Mouse (Mus musculus): ENCODE results near the gene Spry1. TPM values are rescaled to one million over a fixed set of nuclear protein-coding genes. Genes with fewer than 3 reads are reported as not detected.
A peak's percentile ranks its signal among the peaks of the same experiment; 100 is the strongest.

Spry1 gene
- polyA plus RNA-seq, 1 experiment from 2014 or later, result 3.0 TPM

DNA sequence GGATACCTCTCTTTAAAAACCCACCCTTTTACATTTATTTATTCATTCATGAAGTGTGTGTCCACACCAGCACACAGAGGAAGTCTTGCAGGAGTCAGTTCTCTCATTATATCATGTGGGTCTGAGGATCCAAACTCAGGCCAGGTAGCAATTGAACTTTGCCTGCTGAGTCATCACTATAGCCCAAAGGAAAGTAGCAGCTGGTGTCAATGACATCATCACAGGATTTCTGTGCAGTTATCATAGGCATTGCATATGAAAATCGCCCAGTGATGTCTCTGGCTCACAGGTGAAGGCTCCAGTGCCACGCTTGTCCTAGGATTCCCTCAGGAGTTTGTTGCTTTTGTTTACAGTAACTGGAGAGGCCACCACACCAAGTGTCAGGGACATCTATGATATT, 29.1 kb upstream of the Spry1 start:
- Histone ChIP-seq H3K27ac (replicated peaks) (no peak overlapping the region), H3K4me2 (no peak overlapping the region), H3K9me3 (replicated peaks) (no peaks in the 10 kb centered on the region), H3K4me3 (replicated peaks) (no peak overlapping the region), H3K27me3 (no peaks in the 10 kb centered on the region), H3K36me3 (replicated peaks) (no peaks in the 10 kb centered on the region), H3K4me1 (replicated peaks) (no peaks in the 10 kb centered on the region), H3K9ac (no peak overlapping the region)
- WGBS (ENCODE audit: insufficient replicate concordance), result 85% methylated on average over 2 of the region's 2 CpGs
- no peak for ATAC-seq (ENCODE audit: insufficient read depth)

DNA sequence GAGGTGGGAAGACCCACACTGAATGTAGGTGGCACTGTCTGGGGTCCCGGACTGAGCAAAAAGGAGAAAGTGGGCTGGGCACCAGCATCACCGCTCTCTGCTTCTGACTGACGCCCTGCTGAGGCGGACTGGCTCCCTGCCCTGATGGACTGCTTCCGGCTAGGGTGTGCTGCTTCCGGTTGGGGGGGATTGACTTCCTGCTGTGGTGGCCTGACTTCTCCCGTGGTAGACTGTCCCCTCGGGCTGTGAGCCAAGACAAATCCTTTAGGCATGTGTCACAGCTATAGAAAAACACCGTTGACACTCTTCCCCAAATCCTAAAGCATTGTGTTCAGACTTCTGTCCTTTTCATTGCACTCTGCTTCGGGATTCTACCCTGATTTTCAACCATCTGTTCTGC, 26.0 kb upstream of the Spry1 start:
- no peak overlapping the region for H3K9ac ChIP-seq
- H3K27me3 ChIP-seq, result peaks cover 7% of the 10 kb centered on the region; the same call in 1 of the 2 replicates
- H3K36me3 ChIP-seq (replicated peaks), result no peaks in the 10 kb centered on the region
- H3K4me1 ChIP-seq (replicated peaks), result no peaks in the 10 kb centered on the region
- WGBS (ENCODE audit: insufficient replicate concordance), result 27% methylated on average over 10 of the region's 10 CpGs
- no peaks in the 10 kb centered on the region for H3K9me3 ChIP-seq (replicated peaks)
- ATAC-seq (ENCODE audit: insufficient read depth), result peak; percentile 28; the same call in 1 of the 2 replicates
- no peak overlapping the region for H3K27ac ChIP-seq (replicated peaks)
- H3K4me3 ChIP-seq (replicated peaks), result no peak overlapping the region
- H3K4me2 ChIP-seq, result no peak overlapping the region

DNA sequence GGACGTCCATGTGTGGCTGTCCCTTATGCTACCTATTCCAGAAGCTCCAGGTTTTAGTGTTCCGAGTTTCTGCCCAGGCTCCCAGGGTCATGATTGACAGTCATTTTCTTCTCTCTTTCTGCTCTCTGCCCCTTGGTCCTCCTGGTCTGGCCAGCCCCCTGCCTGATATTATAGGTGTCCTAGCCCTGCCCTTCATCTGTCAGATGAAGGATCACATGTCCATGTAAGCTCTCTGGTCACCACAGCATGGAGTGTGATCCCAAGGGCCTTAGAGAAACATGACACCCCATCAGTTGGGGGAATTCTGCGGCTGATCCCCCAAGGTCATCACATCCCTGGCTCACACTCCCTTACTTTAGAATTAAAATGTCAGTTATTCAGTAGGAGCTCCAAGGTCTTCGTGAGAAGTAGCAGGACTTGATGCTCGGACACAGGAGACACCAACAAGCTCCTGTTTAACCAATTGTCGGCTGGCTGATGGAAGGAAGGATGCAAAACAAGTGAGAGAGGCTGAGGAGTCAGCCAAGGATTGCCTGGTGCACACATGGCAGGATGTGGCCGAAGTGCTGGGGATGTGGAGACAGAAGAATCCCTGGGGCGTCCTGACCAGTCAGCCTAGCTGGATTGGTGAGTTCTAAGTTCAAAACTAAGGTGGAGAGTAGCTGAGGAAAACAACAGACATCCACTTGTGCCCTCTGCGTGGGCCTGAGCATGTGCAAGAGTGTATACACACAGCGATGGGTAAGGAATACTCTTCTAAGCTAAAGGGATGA, 24.7 kb upstream of the Spry1 start:
- no peak for ATAC-seq (ENCODE audit: insufficient read depth)

DNA sequence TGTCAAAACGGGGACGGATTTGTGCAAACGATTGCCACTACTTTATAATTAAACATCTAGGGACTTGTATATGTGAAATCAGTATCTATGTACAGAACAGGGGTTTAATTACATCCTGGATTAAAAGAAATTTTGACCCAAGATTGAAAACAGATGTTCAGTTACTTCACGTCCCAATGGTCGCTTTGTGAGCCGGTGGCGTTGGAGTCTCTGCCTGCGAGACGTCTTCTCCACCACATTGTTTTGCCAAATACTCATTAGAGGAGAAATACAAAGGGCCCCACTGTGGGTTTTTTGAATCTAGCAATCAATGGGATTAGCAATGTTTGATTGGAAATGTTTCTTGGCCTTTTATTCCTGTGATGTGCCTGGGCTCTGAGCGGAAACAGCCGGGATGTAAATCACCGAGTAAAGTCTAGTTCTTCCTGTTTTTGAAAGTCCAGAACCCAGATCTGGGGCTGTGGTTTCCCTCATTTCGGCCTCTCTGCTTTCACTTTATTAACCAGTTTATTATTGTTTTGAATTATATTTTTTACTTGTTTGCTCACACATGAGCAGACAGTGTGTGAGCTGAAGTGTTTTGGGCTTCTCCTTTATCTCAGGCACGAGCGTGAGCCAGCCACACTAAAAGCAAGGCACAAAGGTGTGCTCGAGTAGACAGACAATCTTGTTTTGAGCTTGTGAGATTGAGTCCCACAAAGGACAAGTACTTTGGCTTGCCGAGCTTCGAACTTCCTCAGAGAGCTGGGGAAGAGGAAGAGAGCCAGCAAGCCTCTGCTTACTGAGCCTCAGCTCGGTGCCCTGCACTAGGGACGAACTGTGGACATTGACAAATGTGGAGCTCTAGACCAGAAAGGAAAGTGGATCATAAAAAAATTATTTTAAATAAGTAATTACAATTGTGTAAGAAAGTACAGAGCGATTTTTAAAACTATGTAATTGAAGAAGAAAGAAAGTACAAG, 22.9 kb upstream of the Spry1 start:
- no peaks in the 10 kb centered on the region for H3K36me3 ChIP-seq (replicated peaks)
- no peaks in the 10 kb centered on the region for H3K9me3 ChIP-seq (replicated peaks)
- 45% methylated on average over 21 of the region's 21 CpGs for WGBS (ENCODE audit: insufficient replicate concordance)
- H3K4me1 ChIP-seq (replicated peaks), result no peaks in the 10 kb centered on the region
- H3K4me2 ChIP-seq, result no peak overlapping the region
- ATAC-seq (ENCODE audit: insufficient read depth), result no peak
- peaks cover 7% of the 10 kb centered on the region; the same call in 1 of the 2 replicates for H3K27me3 ChIP-seq
- H3K4me3 ChIP-seq (replicated peaks), result no peak overlapping the region
- no peak overlapping the region for H3K9ac ChIP-seq
- H3K27ac ChIP-seq (replicated peaks), result no peak overlapping the region

More for the DNA sequence above, 24.7 kb upstream of the Spry1 start:
- H3K27me3 ChIP-seq, result peaks cover 7% of the 10 kb centered on the region; the same call in 1 of the 2 replicates
- H3K4me3 ChIP-seq (replicated peaks), result no peak overlapping the region
- H3K27ac ChIP-seq (replicated peaks), result no peak overlapping the region
- H3K4me1 ChIP-seq (replicated peaks), result no peaks in the 10 kb centered on the region
- no peak overlapping the region for H3K9ac ChIP-seq
- 59% methylated on average over 10 of the region's 10 CpGs for WGBS (ENCODE audit: insufficient replicate concordance)
- H3K36me3 ChIP-seq (replicated peaks), result no peaks in the 10 kb centered on the region
- no peak overlapping the region for H3K4me2 ChIP-seq
- H3K9me3 ChIP-seq (replicated peaks), result no peaks in the 10 kb centered on the region

DNA sequence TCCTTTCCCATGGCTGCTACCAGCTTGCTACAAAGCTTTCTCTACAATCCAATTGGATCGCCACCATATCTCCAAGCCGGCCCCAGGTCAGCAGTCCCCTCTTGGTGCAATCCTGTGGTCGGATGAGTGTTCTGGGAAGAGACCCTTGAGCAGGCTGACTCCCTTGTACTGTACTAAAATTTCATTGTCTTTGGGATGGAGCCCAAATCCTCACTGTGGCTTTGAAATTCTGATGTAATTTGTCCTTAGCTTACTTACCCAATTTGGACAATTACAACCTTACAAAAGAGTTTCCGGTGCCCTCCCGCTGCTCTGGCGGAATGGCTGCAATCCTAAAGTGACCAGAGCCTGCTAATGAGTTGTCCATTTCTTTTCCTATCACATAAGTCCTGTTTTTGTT, 7.5 kb upstream of the Spry1 start:
- no peak for ATAC-seq (ENCODE audit: insufficient read depth)
- H3K27me3 ChIP-seq, result peaks cover 4% of the 10 kb centered on the region; the same call in 1 of the 2 replicates
- 77% methylated on average over 6 of the region's 6 CpGs for WGBS (ENCODE audit: insufficient replicate concordance)
- no peaks in the 10 kb centered on the region for H3K4me1 ChIP-seq (replicated peaks)
- H3K36me3 ChIP-seq (replicated peaks), result no peaks in the 10 kb centered on the region
- no peak overlapping the region for H3K27ac ChIP-seq (replicated peaks)
- no peak overlapping the region for H3K9ac ChIP-seq
- H3K4me3 ChIP-seq (replicated peaks), result no peak overlapping the region
- no peak overlapping the region for H3K4me2 ChIP-seq
- H3K9me3 ChIP-seq (replicated peaks), result no peaks in the 10 kb centered on the region

DNA sequence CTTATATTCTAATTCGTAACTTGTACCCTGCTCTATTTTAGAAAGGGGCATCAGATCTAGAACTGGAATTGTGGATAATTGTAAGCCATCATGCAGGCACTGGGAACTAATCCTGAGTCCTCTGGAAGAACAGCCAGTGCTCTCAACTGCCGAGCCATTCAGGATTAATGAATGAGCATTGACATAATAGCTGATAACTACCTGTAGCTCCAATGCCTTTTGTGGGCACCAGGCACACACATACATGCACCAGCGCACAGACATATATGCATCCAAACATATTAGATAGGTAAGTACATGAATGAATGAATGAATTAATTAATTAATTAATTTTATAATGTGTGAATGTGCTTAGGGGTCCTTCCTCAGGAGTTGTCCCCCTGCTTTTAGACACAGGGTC, 7.0 kb upstream of the Spry1 start:
- H3K9me3 ChIP-seq (replicated peaks), result no peaks in the 10 kb centered on the region
- ATAC-seq (ENCODE audit: insufficient read depth), result no peak
- no peak overlapping the region for H3K27ac ChIP-seq (replicated peaks)
- WGBS (ENCODE audit: insufficient replicate concordance), result 66% methylated on average over 3 of the region's 3 CpGs
- no peaks in the 10 kb centered on the region for H3K36me3 ChIP-seq (replicated peaks)
- no peak overlapping the region for H3K4me2 ChIP-seq
- H3K27me3 ChIP-seq, result peaks cover 4% of the 10 kb centered on the region; the same call in 1 of the 2 replicates
- H3K9ac ChIP-seq, result no peak overlapping the region
- H3K4me1 ChIP-seq (replicated peaks), result no peaks in the 10 kb centered on the region
- H3K4me3 ChIP-seq (replicated peaks), result no peak overlapping the region

DNA sequence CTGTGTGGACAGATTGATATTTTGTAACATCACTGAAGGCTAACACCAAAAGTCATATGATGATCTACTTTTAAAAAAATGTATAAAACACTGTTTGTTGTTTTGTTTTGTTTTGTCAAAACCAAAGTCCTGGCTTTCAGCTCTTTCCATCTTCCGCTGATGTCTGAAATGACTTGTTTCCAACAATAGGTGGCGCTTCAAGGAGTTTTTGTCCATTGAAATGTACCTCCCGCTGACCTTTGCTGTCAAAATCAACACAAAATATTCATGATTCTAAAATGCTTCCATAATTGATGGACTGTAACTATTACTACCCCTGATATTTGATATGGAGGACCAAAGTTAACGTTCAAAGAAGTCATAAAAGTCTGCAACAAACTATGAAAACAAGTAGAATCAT, 5.1 kb upstream of the Spry1 start:
- WGBS (ENCODE audit: insufficient replicate concordance), result 13% methylated on average over 4 of the region's 4 CpGs

DNA sequence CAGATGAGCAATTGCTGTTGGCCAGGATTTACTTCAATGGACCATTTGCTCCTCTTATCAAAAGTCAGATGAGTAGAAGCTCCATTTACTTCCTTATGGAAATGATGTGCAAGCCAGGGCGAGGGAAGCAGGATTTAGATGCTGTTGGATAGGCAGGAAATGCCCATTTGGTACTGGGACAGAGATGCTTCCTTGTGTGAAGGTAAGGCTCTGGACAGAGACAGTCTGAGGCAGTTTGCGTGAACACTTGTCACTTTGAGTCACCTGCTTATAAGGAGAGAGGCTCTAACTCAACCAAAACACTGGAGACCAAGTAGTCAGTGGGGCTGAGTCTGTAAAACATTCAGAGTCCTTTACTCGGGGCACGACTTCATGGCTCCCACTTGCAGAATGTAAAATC, 2.8 kb upstream of the Spry1 start:
- peaks cover 25% of the 10 kb centered on the region for H3K4me1 ChIP-seq (replicated peaks)
- no peak overlapping the region for H3K4me2 ChIP-seq
- no peak overlapping the region for H3K27ac ChIP-seq (replicated peaks)
- no peaks in the 10 kb centered on the region for H3K36me3 ChIP-seq (replicated peaks)
- no peak overlapping the region for H3K9ac ChIP-seq
- no peaks in the 10 kb centered on the region for H3K9me3 ChIP-seq (replicated peaks)
- H3K27me3 ChIP-seq, result peaks cover 28% of the 10 kb centered on the region
- 69% methylated on average over 4 of the region's 4 CpGs for WGBS (ENCODE audit: insufficient replicate concordance)
- no peak overlapping the region for H3K4me3 ChIP-seq (replicated peaks)
- ATAC-seq (ENCODE audit: insufficient read depth), result no peak

More for the DNA sequence above, 5.1 kb upstream of the Spry1 start:
- Histone ChIP-seq H3K27me3 (peaks cover 5% of the 10 kb centered on the region), H3K36me3 (replicated peaks) (no peaks in the 10 kb centered on the region), H3K9me3 (replicated peaks) (no peaks in the 10 kb centered on the region), H3K4me2 (no peak overlapping the region), H3K4me1 (replicated peaks) (peaks cover 7% of the 10 kb centered on the region), H3K27ac (replicated peaks) (no peak overlapping the region), H3K4me3 (replicated peaks) (no peak overlapping the region), H3K9ac (no peak overlapping the region)
- ATAC-seq (ENCODE audit: insufficient read depth), result no peak

DNA sequence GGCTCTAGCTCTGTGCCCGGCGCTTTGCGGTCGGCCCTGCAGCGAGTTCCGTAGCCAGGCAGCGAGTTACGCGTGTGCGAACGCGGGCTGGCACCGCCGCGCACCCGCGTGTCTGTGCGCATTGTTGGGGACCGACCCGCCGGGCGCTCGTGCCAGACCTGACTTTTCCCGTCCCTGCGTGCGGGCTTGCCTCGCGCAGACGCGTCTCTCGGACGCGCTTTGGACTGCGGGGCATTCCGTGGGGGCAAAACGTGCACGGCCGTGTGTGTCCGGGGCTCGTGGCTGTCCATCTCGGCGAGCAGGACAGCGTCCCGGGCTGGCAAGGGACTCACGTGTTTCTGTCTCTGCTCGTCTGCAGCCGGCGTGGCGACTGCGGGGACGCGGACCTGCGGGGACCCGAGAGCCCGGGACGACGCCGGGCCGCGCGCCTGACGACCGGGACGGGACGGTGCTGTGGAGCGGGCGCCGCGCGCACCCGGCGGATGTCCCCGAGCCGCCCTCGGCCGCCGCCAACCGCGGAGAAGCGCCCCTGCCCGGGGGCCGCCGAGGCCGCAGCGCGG, 495 bp downstream of the Spry1 start:
- peak overlapping the region; percentile 66 for H3K27ac ChIP-seq (replicated peaks)
- H3K36me3 ChIP-seq (replicated peaks), result peaks cover 20% of the 10 kb centered on the region
- peak overlapping the region; percentile 72 for H3K4me3 ChIP-seq (replicated peaks)
- H3K9me3 ChIP-seq (replicated peaks), result no peaks in the 10 kb centered on the region
- peaks cover 33% of the 10 kb centered on the region for H3K4me1 ChIP-seq (replicated peaks)
- peaks cover 37% of the 10 kb centered on the region for H3K27me3 ChIP-seq
- peak overlapping the region; percentile 95 for H3K4me2 ChIP-seq
- peak; percentile 53 for ATAC-seq (ENCODE audit: insufficient read depth)
- WGBS (ENCODE audit: insufficient replicate concordance), result under 1% methylated on average over 84 of the region's 86 CpGs
- H3K9ac ChIP-seq, result peak overlapping the region; percentile 62

DNA sequence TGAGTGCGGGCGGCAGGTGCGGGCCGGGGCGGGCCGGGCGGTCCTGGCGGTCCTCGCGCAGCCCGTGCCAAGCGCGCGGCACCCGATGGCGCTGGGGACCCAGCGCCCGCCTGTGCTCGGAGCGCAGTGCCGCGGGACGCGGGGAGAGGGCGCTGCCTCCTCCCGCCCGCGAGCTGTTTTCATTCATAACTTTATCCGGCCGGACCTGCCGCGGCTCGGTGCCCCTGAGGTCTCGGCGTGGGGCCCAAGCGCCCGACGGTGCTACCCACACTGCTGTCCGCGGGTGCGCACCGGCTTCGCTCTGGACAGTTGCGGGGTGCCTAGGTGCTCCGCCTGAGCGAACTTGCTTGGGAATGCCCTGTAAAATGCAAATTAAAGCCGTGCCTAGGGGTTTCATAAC, 1.1 kb downstream of the Spry1 start:
- peaks cover 33% of the 10 kb centered on the region for H3K4me1 ChIP-seq (replicated peaks)
- peak overlapping the region; percentile 66; the same call in 1 of the 2 replicates for H3K27ac ChIP-seq (replicated peaks)
- peak overlapping the region; percentile 95 for H3K4me2 ChIP-seq
- H3K9ac ChIP-seq, result peak overlapping the region; percentile 62
- H3K27me3 ChIP-seq, result peaks cover 37% of the 10 kb centered on the region
- H3K4me3 ChIP-seq (replicated peaks), result peak overlapping the region; percentile 72
- H3K36me3 ChIP-seq (replicated peaks), result peaks cover 22% of the 10 kb centered on the region
- under 1% methylated on average over 47 of the region's 47 CpGs for WGBS (ENCODE audit: insufficient replicate concordance)
- H3K9me3 ChIP-seq (replicated peaks), result no peaks in the 10 kb centered on the region
- peak; percentile 60 for ATAC-seq (ENCODE audit: insufficient read depth)

Measured in liver, embryonic 15.5 days (tissue).